Mouse (Mus musculus): ENCODE results near the gene Kirrel3.

The Kirrel3 gene

DNA sequence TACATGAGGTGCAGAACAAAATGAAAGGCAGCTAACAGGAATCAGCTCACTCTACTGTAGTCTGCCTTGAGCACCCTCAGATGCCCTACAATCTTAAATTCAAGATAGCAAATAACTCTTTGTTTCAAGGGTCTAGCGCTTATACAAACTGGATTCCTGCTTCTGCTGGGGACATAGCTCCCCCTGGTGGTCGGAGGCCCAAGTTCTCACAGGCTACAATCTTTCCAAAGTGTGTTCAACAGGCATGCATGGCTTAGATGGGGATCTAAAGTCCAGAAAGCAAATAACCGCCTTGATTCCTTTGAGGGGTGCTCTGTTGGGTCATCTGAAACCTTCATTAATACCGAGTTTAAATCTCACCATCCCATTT is 267.1 kb downstream of the Kirrel3 start:
- DNase-seq (ENCODE audit: low spot score), result peak; percentile 54

DNA sequence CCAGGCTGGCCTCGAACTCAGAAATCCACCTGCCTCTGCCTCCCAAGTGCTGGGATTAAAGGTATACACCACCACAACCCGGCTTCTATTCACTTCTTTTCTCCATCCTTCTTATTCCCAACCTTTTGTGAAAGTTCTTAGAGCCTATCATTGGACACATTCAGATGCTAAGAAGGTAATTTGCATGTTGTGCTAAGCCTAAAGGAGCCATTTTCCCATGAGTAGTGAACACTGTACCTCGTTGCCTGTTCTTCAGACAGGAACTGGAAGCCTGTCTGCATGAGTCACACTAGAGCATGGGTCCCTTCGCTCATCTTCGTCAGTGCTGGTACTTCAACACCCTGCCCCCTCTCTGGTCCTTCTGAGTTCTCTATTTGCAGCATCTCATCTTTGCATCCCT is 268.2 kb downstream of the Kirrel3 start:
- DNase-seq (ENCODE audit: low spot score), result no peak

DNA sequence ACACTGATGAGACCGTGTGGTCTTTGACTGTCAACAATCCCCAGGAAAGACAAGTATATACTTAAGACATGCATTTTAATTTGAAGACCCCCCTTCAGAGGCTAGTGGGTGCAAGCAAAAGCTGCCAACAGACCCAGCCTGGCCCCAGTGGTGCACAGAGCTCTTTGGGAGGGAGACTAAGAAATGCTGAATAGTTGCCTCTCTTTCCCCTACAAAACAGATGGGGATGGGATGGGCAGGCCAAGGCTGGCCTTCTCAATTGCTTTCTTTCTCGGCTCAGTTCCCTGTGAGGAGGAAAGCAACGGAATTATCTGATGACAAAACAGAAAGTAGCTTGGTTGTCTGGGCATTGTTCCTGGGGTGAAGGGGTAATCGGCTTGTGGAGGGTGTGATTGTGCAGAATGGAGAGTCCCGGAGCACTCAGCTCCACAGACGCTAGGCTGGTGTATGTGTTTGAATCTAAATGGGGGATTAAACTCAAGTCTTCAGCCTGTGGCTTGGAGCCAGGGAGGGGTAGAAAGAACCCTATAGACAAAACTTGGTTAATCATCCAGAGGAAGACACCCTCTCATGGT is 268.9 kb downstream of the Kirrel3 start:
- DNase-seq (ENCODE audit: low spot score), result no peak

DNA sequence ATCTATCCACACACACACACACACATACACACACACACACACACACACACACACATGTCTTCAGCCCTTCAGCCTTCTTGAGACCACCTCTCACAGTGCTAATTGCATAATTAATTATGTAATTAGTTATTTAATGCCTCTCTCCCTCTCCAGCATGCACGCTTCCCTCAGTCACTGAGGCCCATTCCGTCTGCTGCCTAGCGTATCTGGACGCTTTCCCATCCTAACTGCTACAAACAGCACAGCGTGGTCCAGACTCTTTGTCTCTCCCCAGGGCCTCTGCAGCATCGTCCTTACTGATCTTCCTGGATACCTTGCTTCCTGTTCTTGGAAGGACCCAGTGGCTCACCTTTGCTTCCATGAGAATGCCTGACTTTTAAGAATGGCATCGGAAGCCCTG is 270.4 kb downstream of the Kirrel3 start:
- no peak for DNase-seq (ENCODE audit: low spot score)

DNA sequence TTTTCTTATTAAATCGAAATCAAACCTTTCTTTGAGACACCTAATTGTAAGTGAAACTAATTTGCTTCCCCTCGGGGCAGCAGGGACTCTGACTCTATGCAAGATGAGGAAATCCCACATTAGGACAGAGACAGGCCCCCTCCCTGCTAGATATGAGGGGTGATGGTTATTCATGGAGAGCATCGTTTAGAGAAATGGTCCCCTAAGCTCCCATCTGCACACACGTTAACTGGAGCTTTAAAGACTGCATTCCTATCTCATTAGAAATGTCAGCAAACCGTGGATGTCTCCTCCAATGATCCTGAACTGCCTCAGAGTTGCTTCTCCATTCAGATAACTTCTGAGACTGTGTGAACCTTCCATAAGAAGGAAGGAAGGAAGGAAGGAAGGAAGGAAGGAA is 273.2 kb downstream of the Kirrel3 start:
- DNase-seq (ENCODE audit: low spot score), result no peak

DNA sequence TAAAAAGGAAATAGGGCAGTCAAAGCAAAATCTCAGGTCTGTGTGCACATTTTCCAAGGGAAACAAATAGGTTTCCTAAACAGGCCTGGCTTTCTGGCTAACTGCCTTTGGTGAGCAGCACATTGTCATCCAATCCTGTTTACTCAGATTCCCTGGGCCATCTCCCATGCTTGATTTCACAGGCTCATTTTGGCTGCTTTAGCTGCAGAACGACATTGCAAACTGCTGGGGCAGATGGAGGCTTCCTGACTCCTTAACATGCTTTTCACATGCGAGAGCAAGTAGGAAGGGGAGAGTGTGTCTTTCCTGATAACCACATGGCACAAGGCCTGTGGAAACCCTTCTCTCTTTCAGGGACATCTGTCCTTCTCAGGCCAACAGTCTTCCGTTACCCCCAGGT is 274.8 kb downstream of the Kirrel3 start:
- no peak for DNase-seq (ENCODE audit: low spot score)

DNA sequence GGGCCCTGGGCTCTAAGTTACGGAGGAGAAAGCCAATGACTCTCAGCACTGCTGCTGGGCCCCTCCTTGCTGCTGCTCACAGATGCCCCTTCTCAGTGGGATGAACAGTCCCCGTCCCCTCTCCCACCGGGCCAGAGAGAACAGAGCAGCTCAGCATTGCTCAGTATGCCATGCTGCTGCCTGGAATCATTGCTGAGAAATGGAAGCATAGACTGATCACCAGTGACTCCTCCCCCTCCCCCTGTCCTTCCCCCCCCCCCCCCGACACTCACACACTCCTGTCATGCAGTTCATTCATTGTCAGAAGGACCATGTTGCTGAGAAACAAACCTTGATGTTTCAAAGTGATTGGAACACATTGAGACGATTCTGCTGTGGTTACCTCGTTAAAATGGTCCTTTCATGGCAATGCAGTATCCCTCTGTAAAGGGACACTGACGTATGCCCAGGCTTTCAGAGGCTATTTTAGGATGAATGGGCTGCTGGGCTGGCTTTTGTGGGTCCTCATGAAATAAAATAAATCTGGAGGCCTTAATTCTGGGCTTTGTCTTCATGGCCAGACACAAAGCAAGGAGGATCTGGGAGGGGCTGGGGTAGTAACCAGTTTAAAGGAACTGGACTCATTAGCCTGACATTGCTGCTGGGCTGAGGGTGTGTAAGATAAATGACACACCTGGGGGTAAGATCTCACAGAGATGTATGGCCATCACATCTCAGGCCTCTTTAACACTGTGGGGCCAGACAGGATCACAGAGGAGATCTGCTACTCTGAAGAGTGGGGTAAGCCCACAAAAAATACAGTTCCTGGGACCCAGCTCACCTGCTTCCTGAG is 281.3 kb downstream of the Kirrel3 start:
- no peak for DNase-seq (ENCODE audit: low spot score)

DNA sequence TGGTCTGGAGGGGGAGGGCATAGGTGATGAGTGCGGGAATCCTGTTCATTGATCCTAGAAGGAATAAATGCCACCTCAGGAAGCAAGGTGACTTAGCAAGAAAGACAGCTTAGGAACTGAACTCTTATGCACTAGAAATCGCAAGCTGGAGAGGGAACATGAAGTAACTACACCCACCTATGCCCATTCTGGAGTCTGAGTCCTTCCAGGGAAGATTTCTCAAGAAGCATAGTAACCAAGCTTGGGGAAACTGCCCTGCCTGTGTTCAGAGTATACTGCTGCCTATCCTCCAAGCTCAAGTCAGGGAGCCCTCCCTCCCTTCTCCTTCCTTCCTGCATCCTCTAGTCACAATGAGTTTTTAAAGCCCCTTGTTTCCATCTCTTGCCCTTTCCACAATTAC is 283.3 kb downstream of the Kirrel3 start:
- no peak for DNase-seq (ENCODE audit: low spot score)

DNA sequence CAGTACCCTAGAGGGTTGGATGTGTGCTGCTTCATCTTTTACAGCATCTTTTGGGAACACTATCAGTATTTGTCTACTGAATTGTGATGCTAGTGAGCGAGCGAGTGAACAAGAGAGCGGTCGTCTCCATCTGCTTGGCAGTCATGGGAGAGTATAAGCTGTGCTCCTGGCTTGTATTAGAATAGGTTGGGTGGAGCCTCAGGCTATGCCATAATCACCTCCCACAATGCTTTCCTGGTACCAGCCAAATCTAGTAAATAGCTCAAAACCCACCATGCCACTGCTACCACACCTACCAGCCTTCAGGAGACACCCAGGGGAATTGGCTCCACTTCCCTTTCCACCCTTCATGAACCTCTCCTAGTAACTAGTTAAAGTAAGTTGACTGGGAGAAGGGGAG is 285.3 kb downstream of the Kirrel3 start:
- DNase-seq (ENCODE audit: low spot score), result no peak

DNA sequence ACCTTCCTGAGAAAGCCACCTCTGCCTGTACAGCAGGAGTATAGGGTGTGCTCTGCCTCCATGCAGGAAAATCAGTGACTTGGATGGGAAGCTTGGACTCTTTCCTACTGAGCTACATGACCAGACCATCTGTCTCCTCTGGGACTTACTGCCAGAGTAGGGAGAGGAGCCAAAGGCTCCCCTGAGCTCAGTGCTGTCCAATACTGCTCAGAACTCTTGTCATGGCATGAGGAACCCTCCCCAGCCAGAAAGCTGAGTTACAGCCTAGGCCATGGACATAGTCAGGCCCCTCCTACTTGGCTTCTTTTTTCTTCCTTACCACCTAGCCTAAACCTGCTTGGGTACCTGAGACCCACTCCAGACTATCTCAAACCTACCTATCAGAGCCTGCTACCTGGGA is 285.7 kb downstream of the Kirrel3 start:
- no peak for DNase-seq (ENCODE audit: low spot score)

DNA sequence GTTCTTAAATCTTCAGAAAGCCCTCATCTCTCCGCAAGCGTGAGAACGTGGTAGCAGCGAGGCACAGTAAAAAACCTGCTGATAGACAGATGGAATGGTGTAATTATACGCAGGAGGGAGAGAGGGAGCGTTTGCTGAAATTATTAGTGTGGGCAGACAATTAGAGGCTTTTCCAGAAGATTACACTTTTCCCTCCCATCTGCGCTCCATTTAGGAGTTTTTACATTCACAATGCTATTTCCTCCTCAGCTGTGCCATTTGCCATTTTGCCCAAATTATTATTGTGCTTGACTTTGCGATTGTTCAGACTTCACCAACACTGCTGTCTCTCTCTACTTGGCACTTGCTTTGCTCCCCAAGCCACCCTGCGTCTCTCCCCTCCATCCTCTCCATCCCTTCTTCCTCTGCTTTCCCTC is 286.3 kb downstream of the Kirrel3 start:
- no peak for DNase-seq (ENCODE audit: low spot score)

DNA sequence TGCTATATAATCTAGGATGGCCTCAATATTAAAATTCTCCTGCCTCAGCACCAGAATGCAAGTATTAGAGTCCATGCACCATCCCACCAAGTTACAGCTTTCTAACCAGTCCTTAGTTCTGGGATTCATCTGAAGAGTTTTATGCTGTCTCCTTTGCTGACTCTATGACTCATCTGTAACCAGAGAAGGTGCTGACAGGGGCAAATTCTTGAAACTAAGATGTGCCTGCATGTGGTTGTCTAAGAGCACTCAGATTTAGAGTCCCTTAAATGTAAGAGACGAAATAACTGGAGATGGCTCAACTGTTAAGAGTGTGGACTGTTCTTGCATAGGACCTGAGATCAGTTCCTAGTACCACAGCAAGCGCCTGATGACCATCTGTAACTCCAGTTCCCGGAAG is 295.7 kb downstream of the Kirrel3 start:
- DNase-seq (ENCODE audit: low spot score), result no peak

DNA sequence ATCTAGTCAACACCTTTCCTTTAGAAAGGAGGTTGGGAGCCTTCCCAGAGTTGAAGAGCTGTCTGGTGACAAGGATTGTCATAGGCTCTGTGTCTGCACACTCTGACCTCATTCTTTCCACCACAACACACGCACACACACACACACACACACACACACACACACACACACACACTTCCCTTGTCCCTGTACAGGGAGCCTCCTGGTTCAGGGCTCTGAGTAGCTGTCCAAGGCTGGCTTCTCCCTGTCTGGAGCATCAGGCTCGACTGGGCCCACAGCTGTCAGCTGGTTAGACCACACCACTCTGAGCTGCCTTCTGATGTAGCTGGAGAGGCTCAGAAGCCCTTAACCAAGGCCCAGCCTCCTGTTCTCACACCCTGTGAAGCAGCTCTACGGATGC is 302.2 kb downstream of the Kirrel3 start:
- DNase-seq (ENCODE audit: low spot score), result no peak

DNA sequence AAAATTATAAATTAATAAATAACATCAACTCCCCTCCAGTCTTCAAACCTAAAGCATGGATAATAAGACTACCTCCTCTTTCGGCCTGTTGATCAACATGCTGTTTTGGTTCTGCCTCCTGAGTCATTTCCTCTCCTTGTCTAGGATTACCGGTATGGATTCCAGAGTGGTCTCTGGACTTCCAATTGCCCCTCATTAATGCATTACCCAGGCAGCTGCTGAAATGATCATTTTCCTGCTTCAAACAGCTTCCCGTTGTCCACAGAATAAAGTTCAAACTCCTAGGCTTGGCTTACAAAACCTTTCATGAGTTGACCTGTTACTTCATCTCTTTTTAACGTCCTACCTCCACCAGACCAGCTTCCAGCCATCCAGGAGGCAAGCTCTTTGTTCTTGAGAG is 309.5 kb downstream of the Kirrel3 start:
- DNase-seq (ENCODE audit: low spot score), result no peak

DNA sequence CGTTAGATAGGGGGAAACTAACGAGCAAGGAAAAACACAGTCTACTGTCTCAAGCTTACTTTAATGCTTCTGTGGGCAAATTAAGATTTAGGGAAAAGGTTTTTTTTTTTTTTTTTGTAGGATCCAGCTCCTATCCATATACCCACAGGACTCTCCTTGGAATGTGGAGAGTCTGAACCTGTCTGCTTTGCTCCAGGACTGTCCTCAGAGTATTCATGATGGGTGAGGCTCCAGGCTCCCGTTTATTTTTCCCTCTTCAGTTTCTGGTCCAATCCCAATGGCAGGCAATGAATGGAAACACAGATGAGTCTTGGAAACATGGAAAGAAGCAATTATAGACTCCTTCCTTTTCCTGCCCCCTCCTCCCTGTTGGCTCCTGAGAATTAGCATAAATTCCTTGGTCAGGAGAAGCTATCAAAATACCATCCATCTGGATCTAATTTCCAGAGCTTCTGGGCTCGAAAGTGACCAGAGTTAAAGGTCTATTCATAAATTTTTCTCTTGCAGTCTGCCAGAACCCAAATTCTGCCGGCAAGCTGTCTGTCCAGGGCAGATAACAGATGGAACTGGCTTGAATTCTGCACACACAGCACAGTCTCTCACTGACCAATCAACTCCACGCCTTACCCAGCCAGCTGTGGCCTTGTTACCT is 312.1 kb downstream of the Kirrel3 start:
- no peak for DNase-seq (ENCODE audit: low spot score)

DNA sequence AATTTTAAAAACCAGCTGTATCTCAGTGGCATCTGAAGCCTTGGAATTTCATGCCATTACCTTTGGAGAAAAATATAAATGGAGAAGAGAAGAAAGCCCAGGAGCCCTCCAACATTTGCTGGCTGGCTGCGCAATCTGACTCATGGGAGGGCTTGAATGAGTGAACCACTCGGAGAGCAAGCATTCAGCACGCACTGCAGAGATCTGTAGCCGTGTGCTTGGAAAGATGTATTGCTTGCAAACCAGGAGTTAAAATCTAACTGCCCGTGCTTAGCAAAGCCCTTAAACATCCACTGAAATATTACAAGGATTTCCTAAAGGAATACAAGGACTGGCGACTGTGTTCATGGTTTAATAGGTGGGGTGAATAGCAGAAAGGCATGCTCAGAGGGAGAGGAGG is 316.0 kb downstream of the Kirrel3 start:
- DNase-seq (ENCODE audit: low spot score), result no peak

DNA sequence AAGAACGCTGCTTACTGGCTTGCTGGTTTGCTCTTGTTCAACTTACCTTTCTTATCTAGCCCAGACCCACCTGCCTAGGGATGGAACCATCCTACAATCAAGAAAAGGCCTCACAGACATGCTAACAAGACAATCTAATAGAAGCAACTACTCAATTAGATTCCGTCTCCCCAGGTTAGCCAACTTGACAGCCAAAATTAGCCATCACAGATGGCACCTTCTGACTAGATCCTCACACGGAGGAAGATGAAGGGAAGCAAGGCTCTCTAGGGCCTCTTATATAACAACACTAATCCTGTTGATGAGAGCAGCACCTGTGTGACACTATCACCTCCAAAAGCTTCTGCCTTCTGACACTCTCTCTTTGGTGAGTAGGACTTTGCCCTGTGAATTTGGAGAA is 321.2 kb downstream of the Kirrel3 start:
- DNase-seq (ENCODE audit: low spot score), result no peak

DNA sequence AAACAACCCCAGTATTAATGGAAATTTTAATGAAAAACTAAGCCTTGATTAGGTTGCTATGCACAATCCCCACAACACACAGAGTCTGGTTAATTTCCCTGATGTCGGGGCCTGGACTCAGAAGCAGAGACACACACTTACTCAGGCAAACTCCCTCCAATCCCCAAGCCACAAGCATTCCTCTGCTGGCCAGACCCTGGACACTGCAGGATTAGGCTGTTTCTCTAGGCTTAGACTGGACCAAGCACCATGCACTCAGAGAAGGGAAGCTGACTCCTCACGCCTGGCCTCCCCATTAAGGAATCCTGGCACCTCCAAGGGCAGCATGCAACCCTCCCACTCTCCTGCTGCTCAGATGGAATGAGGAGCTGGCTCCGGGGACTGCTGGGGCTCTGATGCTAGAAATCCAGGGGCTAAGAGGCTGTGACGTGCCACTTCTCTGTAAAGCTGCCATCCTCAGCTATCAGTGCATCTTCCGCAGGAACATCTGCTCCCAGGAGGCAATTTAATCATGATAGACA is 324.4 kb downstream of the Kirrel3 start:
- no peak for DNase-seq (ENCODE audit: low spot score)

DNA sequence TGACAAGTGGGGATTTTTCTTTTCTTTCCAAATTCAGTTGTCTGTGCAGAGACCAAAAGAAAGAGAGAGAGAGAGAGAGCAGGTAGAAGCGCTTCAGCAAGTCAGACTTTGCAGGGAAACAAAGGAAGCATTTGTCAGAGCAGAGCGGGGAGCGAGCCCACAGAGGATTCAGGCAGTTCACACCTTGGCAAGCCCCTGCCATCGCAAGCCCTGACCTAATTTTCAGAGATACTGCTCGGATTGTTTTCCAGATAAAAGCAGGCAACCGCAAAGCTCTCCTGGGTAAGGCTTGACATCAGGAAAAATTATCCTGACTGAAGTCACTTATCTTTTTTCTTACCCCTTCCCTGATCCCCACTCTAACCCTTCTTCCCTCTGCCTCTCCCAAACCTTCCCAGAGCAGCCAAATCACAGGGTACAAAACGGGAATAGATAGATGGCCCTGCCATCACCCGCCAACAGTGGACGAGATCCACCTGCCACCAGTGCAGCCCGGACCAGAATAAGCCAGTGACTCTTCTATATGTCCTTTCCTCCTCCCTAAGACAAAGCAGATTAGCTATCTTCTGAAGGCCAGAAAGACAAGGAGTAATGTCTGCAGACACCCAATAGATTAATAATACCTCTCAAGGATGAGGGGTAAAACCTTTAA is 332.8 kb downstream of the Kirrel3 start:
- DNase-seq (ENCODE audit: low spot score), result no peak

DNA sequence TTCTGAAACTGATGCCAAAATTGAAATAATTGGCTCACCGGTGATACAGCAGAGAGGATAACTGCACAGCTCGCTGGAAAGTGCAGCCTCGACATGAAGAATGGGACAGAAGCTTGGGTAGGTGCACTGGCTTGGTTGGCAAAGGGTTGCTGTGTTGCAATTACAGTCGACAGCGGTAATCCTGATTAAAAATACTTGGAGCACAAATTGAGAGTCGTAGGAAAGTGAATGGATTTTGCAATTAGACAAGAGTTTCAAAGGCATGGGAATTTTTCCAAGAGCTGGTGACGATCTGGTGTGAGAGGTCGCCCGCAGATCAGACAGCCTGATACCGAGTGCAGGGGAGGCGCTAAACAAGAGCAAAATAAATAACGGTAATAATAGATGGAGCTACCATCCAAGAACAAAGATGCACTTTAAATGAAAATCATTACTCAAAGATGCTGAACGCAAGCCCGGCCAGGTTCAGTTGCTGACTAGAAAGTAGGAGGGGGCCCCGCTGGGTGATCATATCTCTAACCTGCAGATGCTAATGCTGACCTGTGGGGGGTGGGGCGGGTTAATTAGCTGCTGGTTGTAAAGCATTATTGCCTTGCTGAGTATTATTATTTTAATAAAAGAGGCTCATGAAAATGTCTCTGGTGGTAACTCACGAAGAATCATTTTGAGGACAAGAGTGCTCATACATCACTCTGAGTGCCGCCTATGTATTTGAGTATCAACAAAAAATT is 338.8 kb downstream of the Kirrel3 start:
- DNase-seq (ENCODE audit: low spot score), result no peak

DNA sequence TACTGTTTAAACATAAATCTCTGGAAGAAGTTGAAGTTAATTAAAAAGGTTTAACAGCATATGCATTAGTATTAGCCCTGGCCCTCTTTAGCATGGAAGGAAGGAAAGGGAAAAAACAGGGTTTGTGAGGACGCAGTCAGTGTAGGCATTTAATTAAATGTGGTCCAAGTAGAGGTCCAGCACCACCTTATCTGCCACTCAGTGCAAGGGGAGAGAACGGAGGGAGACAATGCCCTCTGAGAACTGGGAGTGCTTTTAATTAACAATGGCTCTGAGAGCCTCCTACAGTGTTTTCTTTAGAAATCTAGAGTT is 339.4 kb downstream of the Kirrel3 start:
- no peak for DNase-seq (ENCODE audit: low spot score)

DNA sequence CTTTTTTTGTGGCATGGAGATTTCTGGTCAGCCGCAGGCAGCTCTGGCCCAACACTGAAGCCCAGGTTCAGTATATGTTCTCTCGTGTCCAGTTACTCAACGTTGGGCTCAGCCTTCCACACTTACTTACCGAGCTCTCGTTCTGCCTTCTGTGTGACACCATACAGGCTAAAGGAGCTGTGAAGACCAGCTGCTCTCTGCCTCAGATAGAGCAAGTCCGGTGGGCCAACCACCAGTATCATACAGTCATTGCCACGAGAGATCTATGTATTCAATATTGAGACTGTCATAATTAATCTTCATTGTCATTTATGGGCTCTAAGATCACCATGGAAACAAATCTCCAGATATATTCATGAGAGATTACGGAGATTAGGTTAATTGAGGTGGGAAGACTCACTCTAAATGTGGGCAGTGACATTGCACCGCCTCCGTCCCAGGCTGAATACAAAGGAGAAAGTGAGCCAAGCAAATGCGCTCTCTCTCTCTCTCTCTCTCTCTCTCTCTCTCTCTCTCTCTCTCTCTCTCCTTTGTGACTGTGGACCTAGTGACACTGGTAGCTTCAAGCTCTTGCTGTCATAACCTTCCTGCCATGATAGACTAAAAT is 339.8 kb downstream of the Kirrel3 start:
- DNase-seq (ENCODE audit: low spot score), result no peak

Measured in ovary, postnatal 36 days (tissue).